Mouse (Mus musculus) C2C12 (cell line): ENCODE measurements around the gene Atat1.

Experiments used
- CEBPB ChIP-seq: IDR thresholded peaks from one replicate; pipeline ENCODE4 v1.6.1; 2011; ENCODE audit warnings: low read depth, mild to moderate bottlenecking, control low read depth, moderate library complexity
- CTCF ChIP-seq: IDR thresholded peaks from one replicate; pipeline ENCODE4 v1.5.1; 2011; ENCODE audit not compliant: control insufficient read depth, insufficient read depth, insufficient read length
- MYOD1 ChIP-seq: IDR thresholded peaks from one replicate; pipeline ENCODE4 v1.6.1; 2011; ENCODE audit warnings: low read depth; ENCODE audit not compliant: control insufficient read depth, insufficient read length
- MYOG ChIP-seq: IDR thresholded peaks from one replicate; pipeline ENCODE4 v1.6.1; 2011; ENCODE audit not compliant: control insufficient read depth, insufficient read length; ENCODE audit errors: extremely low read depth
- USF1 ChIP-seq: IDR thresholded peaks from one replicate; pipeline ENCODE4 v1.6.1; 2011; ENCODE audit warnings: low read depth, mild to moderate bottlenecking, control low read depth, moderate library complexity

DNA sequence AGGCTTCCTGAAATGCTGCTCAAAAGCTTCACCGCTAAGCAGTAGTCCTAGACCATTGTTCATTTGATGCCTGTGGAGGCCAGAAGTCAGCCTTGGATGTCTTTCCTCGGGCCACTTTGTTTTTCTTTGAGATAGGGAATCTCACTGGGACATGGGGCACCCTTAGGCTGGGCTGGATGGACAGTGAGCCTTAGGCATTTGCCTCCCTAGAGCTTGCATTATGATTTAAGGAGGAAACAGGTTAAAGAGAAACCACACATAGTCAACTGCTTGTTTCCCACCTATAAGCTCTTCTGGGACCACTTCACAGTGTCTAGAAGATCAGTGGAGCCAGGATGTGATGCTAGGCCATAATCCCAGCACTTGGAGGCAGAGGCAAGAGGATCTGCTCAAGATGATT is 50.0 kb downstream of the Atat1 start:
- TF ChIP-seq CTCF (no peak), MYOG (no peak), USF1 (no peak), CEBPB (no peak), MYOD1 (no peak)
